Mouse (Mus musculus): ENCODE results near the gene Pak6. TPM values are rescaled to one million over a fixed set of nuclear protein-coding genes. Genes with fewer than 3 reads are reported as not detected.
"Not testable (repeated sequence)": the region's sequence is repeated elsewhere in the genome, so short reads cannot be mapped to it uniquely, and the experiment has no call there.

Pak6 gene
- polyA plus RNA-seq, 1 experiment from 2014 or later: 1.6 TPM

- not testable (repeated sequence) for H3K4me1 ChIP-seq; H3K4me3 ChIP-seq; H3K9me3 ChIP-seq; H3K27ac ChIP-seq; H3K27me3 ChIP-seq (ENCODE audit: poor library complexity, severe bottlenecking); DNase-seq (ENCODE audit: extremely low spot score, low spot score)
- 51% methylated on average over 2 of the region's 2 CpGs for WGBS
- H3K36me3 ChIP-seq (replicated peaks): peaks cover 14% of the 10 kb centered on the region
These were observed 12.4 kb upstream of the Pak6 start for GRCm38 (mm10) chr2:118650697-118651096.

DNA sequence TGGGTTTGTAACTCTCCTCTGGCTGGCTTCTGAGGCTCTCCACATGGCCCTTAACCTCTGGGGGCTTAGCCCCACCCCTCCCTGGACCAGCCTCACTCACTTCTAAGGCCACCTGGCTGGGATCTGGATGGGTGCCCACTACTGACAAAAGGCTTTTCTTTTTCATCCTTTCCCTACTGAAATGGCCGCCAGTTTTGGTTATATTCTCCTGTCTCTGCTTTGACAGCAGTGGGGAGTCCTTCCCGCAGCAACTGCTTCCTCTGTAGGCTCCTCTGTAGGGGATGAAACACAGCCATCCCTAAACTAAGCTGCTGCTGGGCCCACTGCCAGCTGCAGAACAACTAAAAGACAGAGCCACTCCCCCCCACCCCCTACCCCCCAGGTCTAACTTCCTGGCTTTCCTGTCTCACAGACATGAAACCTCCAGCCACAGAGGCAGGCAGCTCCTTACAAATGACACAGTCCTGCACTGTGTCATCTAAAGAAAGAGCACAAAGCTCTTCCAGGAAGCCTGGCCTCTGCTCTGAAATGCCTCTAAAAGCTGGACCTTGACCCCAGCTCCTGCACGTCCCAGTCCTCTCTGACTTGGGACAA is 6.3 kb upstream of the Pak6 start:
- peak overlapping the region; percentile 58; the same call in 1 of the 2 replicates for H3K27ac ChIP-seq
- peaks cover 42% of the 10 kb centered on the region for H3K4me1 ChIP-seq
- DNase-seq (ENCODE audit: extremely low spot score, low spot score): no peak
- peaks cover 14% of the 10 kb centered on the region for H3K27me3 ChIP-seq (ENCODE audit: poor library complexity, severe bottlenecking)
- H3K36me3 ChIP-seq (replicated peaks): no peaks in the 10 kb centered on the region
- no peaks in the 10 kb centered on the region for H3K9me3 ChIP-seq
- no peak overlapping the region for H3K4me3 ChIP-seq
- 38% methylated on average over 3 of the region's 3 CpGs for WGBS

- no peak overlapping the region for H3K4me3 ChIP-seq
- peaks cover 54% of the 10 kb centered on the region for H3K4me1 ChIP-seq
- H3K27ac ChIP-seq: peak overlapping the region; percentile 83; the same call in 1 of the 2 replicates
- no peaks in the 10 kb centered on the region for H3K36me3 ChIP-seq (replicated peaks)
- peak; percentile 28 for DNase-seq (ENCODE audit: extremely low spot score, low spot score)
- WGBS: 42% methylated on average over 4 of the region's 4 CpGs
- H3K27me3 ChIP-seq (ENCODE audit: poor library complexity, severe bottlenecking): peaks cover 31% of the 10 kb centered on the region
- no peaks in the 10 kb centered on the region for H3K9me3 ChIP-seq
These were observed 4.6 kb upstream of the Pak6 start for GRCm38 (mm10) chr2:118658457-118658856.

- Histone ChIP-seq H3K27me3 (ENCODE audit: poor library complexity, severe bottlenecking) (peaks cover 37% of the 10 kb centered on the region), H3K4me3 (no peak overlapping the region), H3K9me3 (no peaks in the 10 kb centered on the region), H3K27ac (0 out of 2 replicates have a peak overlapping the region, but pooled peaks have one; percentile 83), H3K36me3 (replicated peaks) (no peaks in the 10 kb centered on the region), H3K4me1 (peaks cover 58% of the 10 kb centered on the region)
- WGBS: 69% methylated on average over 1 of the region's 1 CpGs
- no peak for DNase-seq (ENCODE audit: extremely low spot score, low spot score)
These were observed 4.0 kb upstream of the Pak6 start for GRCm38 (mm10) chr2:118659077-118659476.

DNA sequence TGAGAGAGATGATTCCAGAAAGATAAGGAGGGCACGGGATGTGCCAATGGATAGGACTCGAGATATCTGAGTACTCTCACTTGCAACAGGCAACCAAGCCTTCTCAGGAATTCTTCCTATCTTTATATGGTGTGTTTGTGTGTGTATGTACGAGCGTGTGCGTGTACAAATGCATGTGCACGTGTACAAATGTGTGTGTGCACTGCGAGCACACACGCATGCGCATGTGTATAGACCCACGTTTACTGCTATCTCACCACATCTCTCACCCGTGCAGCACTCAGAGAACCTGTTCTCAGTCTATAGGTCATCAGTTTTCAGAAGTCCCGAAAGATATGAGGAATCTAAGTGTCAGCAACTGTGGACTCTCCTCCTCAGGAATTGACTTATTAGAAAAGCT is 3.6 kb upstream of the Pak6 start:
- no peaks in the 10 kb centered on the region for H3K9me3 ChIP-seq
- peaks cover 57% of the 10 kb centered on the region for H3K4me1 ChIP-seq
- no peaks in the 10 kb centered on the region for H3K36me3 ChIP-seq (replicated peaks)
- H3K4me3 ChIP-seq: peak overlapping the region; percentile 45; the same call in 1 of the 2 replicates
- H3K27ac ChIP-seq: peak overlapping the region; percentile 83
- DNase-seq (ENCODE audit: extremely low spot score, low spot score): no peak
- whole genome bisulfite sequencing: 87% methylated on average over 12 of the region's 12 CpGs
- peaks cover 41% of the 10 kb centered on the region for H3K27me3 ChIP-seq (ENCODE audit: poor library complexity, severe bottlenecking)

DNA sequence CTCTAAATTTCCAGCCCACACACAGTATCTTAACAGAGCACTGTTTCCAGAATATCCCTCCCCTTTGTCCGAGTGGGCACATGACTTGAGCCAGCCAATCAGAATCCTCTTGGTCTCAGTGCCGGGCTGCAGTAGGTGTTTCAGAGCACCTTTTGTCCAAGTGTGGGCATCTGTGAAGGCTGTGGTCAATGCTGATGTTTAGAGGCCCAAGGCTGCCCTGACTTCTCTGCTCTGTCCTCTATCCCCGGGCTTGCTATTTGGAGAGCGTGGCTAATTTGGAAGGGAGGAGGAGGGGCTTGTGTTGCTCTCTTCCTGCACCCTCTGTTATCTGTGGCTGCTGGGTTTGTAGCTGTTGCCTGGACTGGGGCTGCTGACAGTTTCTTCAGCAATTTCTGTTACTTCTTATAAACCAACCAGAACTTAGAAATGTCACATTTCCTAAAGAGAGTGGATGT is 3.1 kb upstream of the Pak6 start:
- Histone ChIP-seq H3K27ac (peak overlapping the region; percentile 83), H3K4me3 (peak overlapping the region; percentile 45), H3K36me3 (replicated peaks) (no peaks in the 10 kb centered on the region), H3K27me3 (ENCODE audit: poor library complexity, severe bottlenecking) (peaks cover 46% of the 10 kb centered on the region), H3K4me1 (peaks cover 57% of the 10 kb centered on the region), H3K9me3 (no peaks in the 10 kb centered on the region)
- WGBS: 5% methylated on average over 4 of the region's 4 CpGs
- peak; percentile 70 for DNase-seq (ENCODE audit: extremely low spot score, low spot score)

DNA sequence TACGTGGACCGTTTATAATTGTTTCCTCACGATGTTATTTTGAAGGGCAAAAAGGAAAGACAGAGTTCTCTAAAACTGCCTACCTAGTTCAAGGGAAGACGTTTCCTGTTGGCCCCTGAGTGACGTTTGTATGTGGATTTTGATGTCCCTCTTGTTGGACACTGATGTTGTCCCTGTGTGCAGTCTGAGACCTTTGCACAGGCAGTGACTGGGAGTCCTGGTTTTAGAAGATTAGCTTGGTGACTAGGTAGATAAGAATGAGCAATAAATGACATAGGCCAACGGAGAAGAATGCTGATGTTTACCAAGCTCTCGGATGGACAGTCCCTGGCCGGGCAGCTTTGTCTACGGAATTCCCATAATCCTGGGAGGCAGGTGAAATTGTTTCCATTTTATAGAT is 1.2 kb upstream of the Pak6 start:
- DNase-seq (ENCODE audit: extremely low spot score, low spot score): no peak
- H3K4me1 ChIP-seq: peaks cover 49% of the 10 kb centered on the region
- no peak overlapping the region for H3K4me3 ChIP-seq
- WGBS: 85% methylated on average over 9 of the region's 9 CpGs
- no peaks in the 10 kb centered on the region for H3K36me3 ChIP-seq (replicated peaks)
- peaks cover 63% of the 10 kb centered on the region for H3K27me3 ChIP-seq (ENCODE audit: poor library complexity, severe bottlenecking)
- no peak overlapping the region for H3K27ac ChIP-seq
- H3K9me3 ChIP-seq: no peaks in the 10 kb centered on the region

GRCm38 (mm10) chr2:118663804-118664766 is 982 bp downstream of the Pak6 start:
- Histone ChIP-seq H3K27ac (peak overlapping the region; percentile 75; the same call in 1 of the 2 replicates), H3K9me3 (no peaks in the 10 kb centered on the region), H3K4me1 (peaks cover 36% of the 10 kb centered on the region), H3K4me3 (peak overlapping the region; percentile 58), H3K36me3 (replicated peaks) (no peaks in the 10 kb centered on the region), H3K27me3 (ENCODE audit: poor library complexity, severe bottlenecking) (peaks cover 63% of the 10 kb centered on the region)
- peak; percentile 21 for DNase-seq (ENCODE audit: extremely low spot score, low spot score)
- WGBS: 49% methylated on average over 19 of the region's 19 CpGs

DNA sequence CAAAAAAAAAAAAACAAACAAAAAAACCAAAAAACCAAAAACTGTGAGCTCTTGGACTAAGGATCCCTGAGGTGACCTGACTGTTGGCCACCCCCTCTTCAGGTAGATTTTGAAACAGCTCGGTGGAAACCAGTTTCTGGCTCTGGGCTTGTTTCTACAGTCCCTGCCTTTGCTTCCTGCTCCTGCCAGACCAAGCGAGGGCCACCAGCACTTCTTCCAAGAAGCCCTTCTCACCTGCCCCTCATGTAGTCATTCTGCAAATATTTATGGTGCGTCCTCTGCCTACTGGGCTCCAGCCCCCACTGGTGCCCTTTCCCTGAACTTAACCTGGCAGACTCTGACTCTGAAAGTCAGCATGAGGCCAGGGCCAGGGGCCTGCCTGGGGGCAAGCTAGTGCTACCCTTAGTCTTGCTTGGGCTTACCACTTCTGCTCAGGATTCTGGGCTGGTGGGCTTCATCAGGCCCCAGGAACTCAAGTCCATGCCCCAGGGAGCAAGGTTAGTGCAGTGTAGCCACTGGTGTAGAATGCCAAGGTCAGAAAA is 1.9 kb downstream of the Pak6 start:
- WGBS: 63% methylated on average over 3 of the region's 3 CpGs
- DNase-seq (ENCODE audit: extremely low spot score, low spot score): no peak
- Histone ChIP-seq H3K36me3 (replicated peaks) (no peaks in the 10 kb centered on the region), H3K4me1 (peaks cover 34% of the 10 kb centered on the region), H3K27ac (no peak overlapping the region), H3K27me3 (ENCODE audit: poor library complexity, severe bottlenecking) (peaks cover 70% of the 10 kb centered on the region), H3K4me3 (no peak overlapping the region), H3K9me3 (no peaks in the 10 kb centered on the region)

DNA sequence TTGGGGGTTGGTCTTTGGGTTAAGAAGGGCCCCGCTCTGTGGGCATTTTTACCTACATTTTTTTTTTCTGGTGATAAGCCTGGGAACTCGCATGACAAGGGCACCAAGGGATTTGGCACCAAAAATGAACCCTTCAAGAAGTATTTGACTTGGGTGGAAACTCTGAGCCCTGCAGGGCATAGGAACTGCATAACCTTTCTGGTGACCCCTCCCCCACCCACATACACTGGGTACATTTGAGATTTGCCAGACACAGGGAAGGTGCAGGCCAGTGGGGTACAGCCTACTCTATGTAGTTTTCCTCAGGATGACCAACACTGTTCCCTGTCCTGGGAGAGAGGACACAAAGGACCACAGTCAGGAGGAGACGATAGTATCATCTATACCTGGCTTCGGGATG is 2.5 kb downstream of the Pak6 start:
- no peak for DNase-seq (ENCODE audit: extremely low spot score, low spot score)
- no peak overlapping the region for H3K4me3 ChIP-seq
- H3K27ac ChIP-seq: no peak overlapping the region
- peaks cover 31% of the 10 kb centered on the region for H3K4me1 ChIP-seq
- H3K27me3 ChIP-seq (ENCODE audit: poor library complexity, severe bottlenecking): peaks cover 73% of the 10 kb centered on the region
- no peaks in the 10 kb centered on the region for H3K36me3 ChIP-seq (replicated peaks)
- WGBS: 86% methylated on average over 4 of the region's 4 CpGs
- H3K9me3 ChIP-seq: no peaks in the 10 kb centered on the region

DNA sequence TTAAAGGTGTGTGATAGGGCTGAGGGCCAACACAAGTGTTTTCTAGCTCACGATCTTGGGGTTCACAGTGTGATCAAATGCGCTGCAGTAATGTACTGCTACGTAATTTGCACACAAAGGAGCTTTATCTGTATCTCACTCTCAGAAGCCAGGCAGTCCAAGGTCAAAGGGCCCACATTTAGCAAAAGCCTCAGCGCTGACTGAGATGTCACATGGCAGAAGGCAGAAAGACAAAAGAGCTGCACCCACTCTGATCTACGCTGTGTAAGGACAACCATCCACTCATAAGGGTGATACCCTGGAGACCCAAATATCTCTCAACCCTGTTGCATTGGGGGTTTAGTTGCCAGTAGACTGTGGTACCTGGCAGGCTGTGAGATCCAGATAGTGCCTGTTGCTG is 4.1 kb downstream of the Pak6 start:
- Histone ChIP-seq H3K4me3 (no peak overlapping the region), H3K27ac (no peak overlapping the region), H3K9me3 (no peaks in the 10 kb centered on the region), H3K4me1 (peaks cover 31% of the 10 kb centered on the region), H3K36me3 (replicated peaks) (no peaks in the 10 kb centered on the region), H3K27me3 (ENCODE audit: poor library complexity, severe bottlenecking) (peaks cover 76% of the 10 kb centered on the region)
- no peak for DNase-seq (ENCODE audit: extremely low spot score, low spot score)
- WGBS: 89% methylated on average over 5 of the region's 5 CpGs

GRCm38 (mm10) chr2:118669245-118669644 is 6.1 kb downstream of the Pak6 start:
- Histone ChIP-seq H3K36me3 (replicated peaks) (no peaks in the 10 kb centered on the region), H3K27ac (no peak overlapping the region), H3K9me3 (no peaks in the 10 kb centered on the region), H3K4me3 (no peak overlapping the region), H3K4me1 (peaks cover 23% of the 10 kb centered on the region), H3K27me3 (ENCODE audit: poor library complexity, severe bottlenecking) (peaks cover 76% of the 10 kb centered on the region)
- DNase-seq (ENCODE audit: extremely low spot score, low spot score): no peak
- WGBS: 64% methylated on average over 6 of the region's 6 CpGs

DNA sequence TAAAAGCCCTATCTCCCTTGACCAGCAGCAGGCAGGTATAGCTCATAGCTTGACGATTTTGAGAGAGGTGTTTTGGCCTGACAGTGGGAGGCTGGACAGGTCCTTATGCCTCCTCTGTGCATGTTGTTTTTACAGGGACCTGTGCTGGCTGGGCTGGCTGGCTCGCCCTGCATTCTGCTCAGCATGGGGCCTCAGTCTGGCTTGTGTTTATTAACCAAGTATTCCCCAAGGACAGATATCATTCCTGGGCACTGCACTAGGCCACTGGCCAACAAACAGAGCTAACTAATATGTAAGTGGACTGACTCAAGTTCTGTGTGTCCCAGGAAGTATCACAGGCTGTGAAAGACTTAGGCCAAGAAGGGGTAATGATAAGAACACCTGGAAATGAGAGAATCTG is 6.7 kb downstream of the Pak6 start:
- H3K27ac ChIP-seq: no peak overlapping the region
- 48% methylated on average over 2 of the region's 2 CpGs for WGBS
- DNase-seq (ENCODE audit: extremely low spot score, low spot score): no peak
- peaks cover 76% of the 10 kb centered on the region for H3K27me3 ChIP-seq (ENCODE audit: poor library complexity, severe bottlenecking)
- H3K4me3 ChIP-seq: no peak overlapping the region
- no peaks in the 10 kb centered on the region for H3K9me3 ChIP-seq
- peaks cover 27% of the 10 kb centered on the region for H3K4me1 ChIP-seq
- H3K36me3 ChIP-seq (replicated peaks): no peaks in the 10 kb centered on the region

Measured in forebrain, embryonic 10.5 days (tissue).